Mouse (Mus musculus): ENCODE measurements at regions not wholly inside any gene's neighbourhood (a gene's known extent, or its start where the extent isn't known, plus 50 kb on each side); places are given as distances from the start of the nearest gene placed in this dataset.

- 90% methylated on average over 2 of the region's 2 CpGs for WGBS
Observed at GRCm38 (mm10) chr10:8064281-8064680, 108.3 kb upstream of the Tab2 start.

DNA sequence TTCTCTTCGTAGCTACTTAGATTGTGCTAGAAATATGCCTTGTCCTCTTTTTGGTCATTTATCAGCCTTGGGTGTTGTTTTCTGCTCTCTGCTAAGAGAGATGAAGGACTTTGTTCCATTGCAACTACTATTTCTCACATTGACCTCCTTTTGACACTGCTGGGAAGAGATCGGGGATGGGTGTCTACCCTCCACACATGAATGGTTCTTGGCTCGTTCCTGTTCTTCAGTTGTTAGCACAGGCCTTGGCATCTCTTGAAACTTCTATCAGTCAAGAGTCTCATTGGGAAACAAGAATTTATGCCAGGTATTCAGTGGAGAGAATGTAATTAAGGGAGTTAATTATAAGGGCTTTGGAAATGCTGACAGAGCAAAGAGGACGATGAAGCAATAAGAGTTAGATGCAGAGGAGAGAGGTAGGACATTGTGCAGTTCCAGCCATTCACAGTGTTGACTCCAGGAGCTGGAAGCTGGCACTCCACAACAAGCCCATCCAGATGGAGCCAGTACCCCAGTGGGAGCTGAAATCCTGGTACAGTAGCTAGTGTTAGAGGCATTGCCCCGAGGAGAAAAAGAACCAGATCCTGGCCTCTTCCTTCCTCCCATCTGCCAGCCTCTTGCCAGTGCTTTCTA is 107.5 kb upstream of the Tab2 start:
- 83% methylated on average over 5 of the region's 5 CpGs for WGBS
- Histone ChIP-seq H3K9me3 (replicated peaks) (no peaks in the 10 kb centered on the region), H3K4me3 (no peak overlapping the region), H3K4me1 (no peaks in the 10 kb centered on the region; the same call in 1 of the 2 replicates), H3K36me3 (no peaks in the 10 kb centered on the region), H3K27ac (no peak overlapping the region), H3K27me3 (ENCODE audit: low read depth, poor library complexity, severe bottlenecking) (no peaks in the 10 kb centered on the region)
- DNase-seq (ENCODE audit: low spot score), result no peak

More at GRCm38 (mm10) chr10:8064281-8064680, 108.3 kb upstream of the Tab2 start:
- Histone ChIP-seq H3K36me3 (no peaks in the 10 kb centered on the region), H3K9me3 (replicated peaks) (no peaks in the 10 kb centered on the region), H3K27ac (no peak overlapping the region), H3K4me1 (peaks cover 1% of the 10 kb centered on the region), H3K27me3 (ENCODE audit: low read depth, poor library complexity, severe bottlenecking) (no peaks in the 10 kb centered on the region), H3K4me3 (no peak overlapping the region)
- DNase-seq (ENCODE audit: low spot score), result no peak

GRCm38 (mm10) chr10:8060987-8061386 is 105.0 kb upstream of the Tab2 start:
- Histone ChIP-seq H3K27ac (no peak overlapping the region), H3K4me3 (no peak overlapping the region), H3K4me1 (no peaks in the 10 kb centered on the region; the same call in 1 of the 2 replicates), H3K27me3 (ENCODE audit: low read depth, poor library complexity, severe bottlenecking) (no peaks in the 10 kb centered on the region), H3K9me3 (replicated peaks) (no peaks in the 10 kb centered on the region), H3K36me3 (no peaks in the 10 kb centered on the region)
- DNase-seq (ENCODE audit: low spot score), result no peak

- no peaks in the 10 kb centered on the region for H3K27me3 ChIP-seq (ENCODE audit: low read depth, poor library complexity, severe bottlenecking)
- H3K4me1 ChIP-seq, result no peaks in the 10 kb centered on the region
- H3K9me3 ChIP-seq (replicated peaks), result no peaks in the 10 kb centered on the region
- H3K36me3 ChIP-seq, result no peaks in the 10 kb centered on the region
- no peak for DNase-seq (ENCODE audit: low spot score)
- WGBS, result 97% methylated on average over 1 of the region's 1 CpGs
- H3K4me3 ChIP-seq, result no peak overlapping the region
- H3K27ac ChIP-seq, result no peak overlapping the region
Observed at GRCm38 (mm10) chr10:8059769-8060168, 103.7 kb upstream of the Tab2 start.

DNA sequence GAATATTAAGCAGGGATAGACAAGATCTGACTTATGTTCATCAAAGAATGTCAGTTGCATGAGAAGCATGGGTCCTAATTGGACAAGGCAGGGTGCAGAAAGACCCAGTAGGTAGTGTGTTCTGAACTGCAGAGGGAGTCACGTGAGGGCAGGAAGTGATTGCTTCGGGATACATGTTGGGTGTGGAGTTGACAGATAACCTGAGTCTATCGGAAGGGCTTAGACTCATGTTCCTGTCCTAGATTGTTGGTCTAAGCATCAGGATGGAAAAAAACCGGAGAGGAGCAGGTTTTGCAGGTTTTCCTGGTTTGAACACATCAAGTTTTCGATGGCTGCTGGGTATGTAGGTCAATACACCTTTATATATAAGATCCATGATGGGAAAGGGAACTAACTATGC is 101.8 kb upstream of the Tab2 start:
- Histone ChIP-seq H3K9me3 (replicated peaks) (no peaks in the 10 kb centered on the region), H3K36me3 (no peaks in the 10 kb centered on the region), H3K4me3 (no peak overlapping the region), H3K27me3 (ENCODE audit: low read depth, poor library complexity, severe bottlenecking) (no peaks in the 10 kb centered on the region), H3K27ac (no peak overlapping the region), H3K4me1 (no peaks in the 10 kb centered on the region)
- WGBS, result 90% methylated on average over 5 of the region's 5 CpGs
- DNase-seq (ENCODE audit: low spot score), result no peak

DNA sequence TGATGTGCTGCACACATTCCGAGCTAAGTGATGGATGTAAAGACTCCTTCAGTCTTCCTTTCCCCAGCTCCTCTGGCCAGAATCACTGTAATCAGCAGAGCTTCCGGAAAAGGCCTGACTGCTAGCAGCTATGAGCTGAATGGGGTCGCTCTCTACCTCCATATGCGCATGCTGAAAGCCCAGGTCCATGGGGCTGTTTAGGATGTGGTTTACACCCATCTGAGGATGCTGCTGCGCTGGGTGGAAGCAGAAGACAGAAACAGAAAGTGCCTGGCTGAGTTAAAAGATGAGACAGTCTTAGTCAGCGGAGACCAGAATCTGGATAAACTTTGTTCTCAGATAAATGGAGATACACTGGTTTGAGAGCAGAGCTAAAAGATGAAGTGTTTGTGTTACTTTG is 99.3 kb upstream of the Tab2 start:
- Histone ChIP-seq H3K27me3 (ENCODE audit: low read depth, poor library complexity, severe bottlenecking) (no peaks in the 10 kb centered on the region), H3K4me1 (no peaks in the 10 kb centered on the region), H3K36me3 (no peaks in the 10 kb centered on the region), H3K9me3 (replicated peaks) (no peaks in the 10 kb centered on the region), H3K4me3 (no peak overlapping the region), H3K27ac (no peak overlapping the region)
- no peak for DNase-seq (ENCODE audit: low spot score)
- 70% methylated on average over 6 of the region's 6 CpGs for WGBS

GRCm38 (mm10) chr10:8043416-8044163 is 87.6 kb upstream of the Tab2 start:
- Histone ChIP-seq H3K27me3 (ENCODE audit: low read depth, poor library complexity, severe bottlenecking) (no peaks in the 10 kb centered on the region), H3K36me3 (no peaks in the 10 kb centered on the region), H3K4me3 (no peak overlapping the region), H3K27ac (no peak overlapping the region), H3K9me3 (replicated peaks) (no peaks in the 10 kb centered on the region), H3K4me1 (peaks cover 12% of the 10 kb centered on the region)
- 91% methylated on average over 3 of the region's 3 CpGs for WGBS
- no peak for DNase-seq (ENCODE audit: low spot score)

- H3K27ac ChIP-seq, result no peak overlapping the region
- H3K27me3 ChIP-seq (ENCODE audit: low read depth, poor library complexity, severe bottlenecking), result no peaks in the 10 kb centered on the region
- 85% methylated on average over 6 of the region's 6 CpGs for WGBS
- no peaks in the 10 kb centered on the region for H3K36me3 ChIP-seq
- DNase-seq (ENCODE audit: low spot score), result no peak
- H3K4me1 ChIP-seq, result peaks cover 24% of the 10 kb centered on the region
- H3K9me3 ChIP-seq (replicated peaks), result no peaks in the 10 kb centered on the region
- H3K4me3 ChIP-seq, result no peak overlapping the region
Observed at GRCm38 (mm10) chr10:8042306-8042705, 86.3 kb upstream of the Tab2 start.

DNA sequence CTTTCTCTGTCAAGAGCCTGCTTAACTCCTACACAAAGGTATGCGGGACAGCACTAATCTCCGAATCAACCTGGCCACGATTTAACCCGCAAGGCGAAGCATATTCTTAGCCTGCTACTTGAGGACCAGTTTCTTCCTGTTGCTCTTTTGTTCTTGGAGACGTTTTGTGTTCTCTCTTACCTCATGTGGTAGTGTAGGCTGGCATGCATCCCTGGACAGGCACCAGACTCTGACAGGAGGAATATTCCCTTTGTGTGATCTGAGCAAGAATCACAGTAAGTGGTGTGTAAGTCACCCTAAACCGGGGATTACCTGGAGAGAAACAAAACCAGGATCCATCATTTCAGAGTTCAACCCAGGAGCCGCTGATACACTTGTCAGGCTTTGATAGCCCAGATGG is 85.8 kb upstream of the Tab2 start:
- H3K27me3 ChIP-seq (ENCODE audit: low read depth, poor library complexity, severe bottlenecking), result no peaks in the 10 kb centered on the region
- H3K4me1 ChIP-seq, result peaks cover 28% of the 10 kb centered on the region
- WGBS, result 79% methylated on average over 8 of the region's 8 CpGs
- DNase-seq (ENCODE audit: low spot score), result no peak
- no peak overlapping the region for H3K27ac ChIP-seq
- H3K9me3 ChIP-seq (replicated peaks), result no peaks in the 10 kb centered on the region
- no peaks in the 10 kb centered on the region for H3K36me3 ChIP-seq
- no peak overlapping the region for H3K4me3 ChIP-seq

GRCm38 (mm10) chr10:8037986-8038631 is 82.1 kb upstream of the Tab2 start:
- Histone ChIP-seq H3K4me1 (peaks cover 28% of the 10 kb centered on the region), H3K4me3 (no peak overlapping the region), H3K36me3 (no peaks in the 10 kb centered on the region), H3K9me3 (replicated peaks) (no peaks in the 10 kb centered on the region), H3K27me3 (ENCODE audit: low read depth, poor library complexity, severe bottlenecking) (no peaks in the 10 kb centered on the region), H3K27ac (peak overlapping the region; percentile 61; the same call in 1 of the 2 replicates)
- 59% methylated on average over 5 of the region's 5 CpGs for WGBS
- DNase-seq (ENCODE audit: low spot score), result no peak

GRCm38 (mm10) chr10:8036293-8036692 is 80.3 kb upstream of the Tab2 start:
- 82% methylated on average over 4 of the region's 4 CpGs for WGBS
- Histone ChIP-seq H3K27me3 (ENCODE audit: low read depth, poor library complexity, severe bottlenecking) (no peaks in the 10 kb centered on the region), H3K4me1 (peaks cover 25% of the 10 kb centered on the region), H3K9me3 (replicated peaks) (no peaks in the 10 kb centered on the region), H3K4me3 (no peak overlapping the region), H3K36me3 (no peaks in the 10 kb centered on the region), H3K27ac (no peak overlapping the region)
- no peak for DNase-seq (ENCODE audit: low spot score)

- H3K27me3 ChIP-seq (ENCODE audit: low read depth, poor library complexity, severe bottlenecking), result no peaks in the 10 kb centered on the region
- H3K4me3 ChIP-seq, result no peak overlapping the region
- DNase-seq (ENCODE audit: low spot score), result no peak
- H3K27ac ChIP-seq, result no peak overlapping the region
- WGBS, result 78% methylated on average over 1 of the region's 1 CpGs
- H3K9me3 ChIP-seq (replicated peaks), result no peaks in the 10 kb centered on the region
- H3K36me3 ChIP-seq, result no peaks in the 10 kb centered on the region
- peaks cover 25% of the 10 kb centered on the region for H3K4me1 ChIP-seq
Observed at GRCm38 (mm10) chr10:8035310-8035709, 79.3 kb upstream of the Tab2 start.

DNA sequence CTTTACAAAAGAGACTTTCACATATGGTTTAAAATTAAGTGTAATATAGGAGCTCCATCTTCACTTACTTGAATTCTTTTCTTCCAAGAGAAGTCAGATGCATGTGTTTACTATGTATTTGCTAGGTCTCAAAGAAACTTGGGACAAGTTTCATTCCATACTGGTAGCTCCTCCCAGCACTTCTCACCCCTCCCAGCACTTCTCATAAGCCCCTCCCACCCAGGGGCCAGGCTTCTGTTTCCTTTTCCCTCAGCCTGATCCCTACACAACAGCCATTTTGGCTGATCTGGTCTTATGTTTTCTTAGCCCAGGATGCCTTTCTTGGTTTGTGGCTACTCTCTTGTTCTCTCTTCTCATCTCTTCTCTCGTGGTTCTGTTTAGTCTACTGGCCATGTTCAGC is 76.2 kb upstream of the Tab2 start:
- WGBS, result 82% methylated on average over 1 of the region's 1 CpGs
- H3K4me3 ChIP-seq, result no peak overlapping the region
- H3K27me3 ChIP-seq (ENCODE audit: low read depth, poor library complexity, severe bottlenecking), result no peaks in the 10 kb centered on the region

More for the DNA sequence above, 76.2 kb upstream of the Tab2 start:
- Histone ChIP-seq H3K4me1 (peaks cover 11% of the 10 kb centered on the region), H3K27ac (no peak overlapping the region), H3K36me3 (no peaks in the 10 kb centered on the region), H3K9me3 (replicated peaks) (no peaks in the 10 kb centered on the region)
- DNase-seq (ENCODE audit: low spot score), result no peak
